Mouse (Mus musculus): ENCODE results near the gene Srms.

DNA sequence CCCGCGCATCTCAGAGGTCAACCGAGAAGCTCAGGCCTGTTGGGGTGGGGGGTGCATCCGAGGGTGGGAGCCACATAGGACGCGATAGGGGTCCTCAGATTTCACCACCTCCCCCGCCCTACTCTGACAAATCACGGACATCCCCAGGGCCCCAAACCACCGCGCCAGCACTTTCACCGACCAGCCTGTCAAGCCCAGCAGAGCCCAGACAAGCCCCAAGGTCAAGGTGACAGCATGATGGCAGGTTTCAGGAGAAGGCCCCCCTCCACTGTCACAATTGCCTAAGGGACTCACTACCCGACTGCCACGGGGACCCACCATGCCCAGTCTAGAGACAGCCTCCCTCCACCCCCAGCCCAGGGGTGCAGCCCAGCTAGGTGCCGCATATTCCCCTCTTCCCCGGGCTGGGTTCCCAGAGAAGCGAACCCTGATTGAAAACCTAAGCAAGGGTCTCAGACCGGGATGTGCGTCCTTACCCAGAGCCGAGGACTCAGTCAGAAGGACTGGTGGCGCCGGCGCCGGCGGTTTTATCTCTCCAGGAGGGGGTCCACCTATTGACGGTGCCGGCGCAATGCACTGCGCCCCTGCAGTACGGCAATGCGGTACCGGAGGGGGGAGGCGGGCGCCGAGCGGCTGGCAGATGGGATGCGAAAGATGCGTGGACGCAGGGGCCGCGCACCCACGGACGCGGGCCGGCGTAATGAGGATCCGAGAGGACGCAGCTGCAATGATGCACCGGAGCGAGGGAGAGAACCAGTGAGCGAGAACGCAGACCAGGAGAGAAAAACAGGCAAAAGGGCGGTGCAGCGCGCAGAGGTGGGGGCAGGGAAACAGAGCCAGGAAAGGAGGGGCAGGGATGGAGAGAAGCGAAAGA, 56.5 kb downstream of the Srms start, which contains the start of gene Eef1a2:
- no peak for TF ChIP-seq CTCF (IDR thresholded peaks at IDR 0.05; ENCODE audit: control insufficient read depth, insufficient read depth, low read length)
- TF ChIP-seq POLR2A (IDR thresholded peaks at IDR 0.05; ENCODE audit: borderline replicate concordance, control insufficient read depth, low read depth, low read length) = no peak

Measured in bone marrow, adult 2 months (tissue).